In the genomic region with DNA sequence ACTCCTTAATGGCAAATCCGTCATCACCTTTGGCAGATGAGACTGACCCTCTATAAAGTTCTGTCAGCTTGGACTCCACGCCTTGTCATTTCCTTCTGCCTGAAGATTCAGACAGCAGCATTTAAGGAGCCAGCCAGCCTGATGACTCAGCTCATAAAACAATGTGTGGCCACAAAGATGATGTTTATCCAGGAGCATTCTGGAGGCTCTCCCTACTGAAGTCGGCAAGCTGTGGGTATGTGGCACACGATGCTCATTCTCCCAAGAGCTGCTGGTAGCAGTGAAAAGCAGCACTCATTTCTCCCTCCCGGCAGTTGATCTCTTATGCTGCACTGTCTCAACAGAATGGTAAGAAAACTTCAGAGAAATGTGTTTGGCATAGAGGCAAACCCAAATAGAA, we compare ENCODE assay signal across 27 mouse cellular contexts. TPM values are rescaled to one million over a fixed set of nuclear protein-coding genes. Genes with fewer than 3 reads are reported as not detected.
DNase-seq lines count a peak whose midpoint lies in the region; ATAC-seq and TF ChIP-seq lines count a peak whose summit lies in the region.
"Had no signal": no experiment of that assay in that cellular context is flagged by ENCODE, and none has a peak within 500 bp of the region (broad histone marks: within the 10 kb centered on the region; RNA-seq: fewer than 3 reads in every experiment).

No protein-coding gene starts in this region.

- no peaks in the 10 kb centered on the region for H3K9me3 ChIP-seq in stomach, postnatal 0 days (ENCODE audit: control insufficient read depth, low read length)
- no peaks in the 10 kb centered on the region for H3K9me3 ChIP-seq in hindbrain, embryonic 13.5 days
- H3K9me3 ChIP-seq: forebrain, embryonic 13.5 days; heart, embryonic 12.5 days; kidney, embryonic 15.5 days; liver, embryonic 13.5 days; megakaryocyte, embryonic 14.5 days; midbrain, embryonic 15.5 days; neural tube, embryonic 15.5 days had no signal

- intact Hi-C loops in left cerebral cortex, adult 2 months (cut with DNase I): loop anchor here (2.0 to 5.0 kb wide), 2 partner anchors 24 to 102 kb away; a partner anchor contains a TSS

- H3K27me3 ChIP-seq in stomach, postnatal 0 days (ENCODE audit: control insufficient read depth, insufficient read depth, low read length): peaks cover 22% of the 10 kb centered on the region
- peaks cover 52% of the 10 kb centered on the region for H3K27me3 ChIP-seq in hindbrain, embryonic 13.5 days

- no peak for TF ChIP-seq POLR2A in bone marrow macrophage, adult 2 months (IDR thresholded peaks at IDR 0.05; ENCODE audit: borderline replicate concordance, low read depth, low read length)

- peak overlapping the region; percentile 72 for H3K27ac ChIP-seq in left cerebral cortex, adult 2 months
- H3K27ac ChIP-seq in bone marrow macrophage, adult 2 months (ENCODE audit: insufficient read depth, low read depth, low read length): peak overlapping the region; percentile 33; the same call in 1 of the 2 replicates
- no peak overlapping the region for H3K27ac ChIP-seq in stomach, postnatal 0 days (replicated peaks)
- no peak overlapping the region for H3K27ac ChIP-seq in hindbrain, embryonic 13.5 days
- H3K27ac ChIP-seq: forebrain, embryonic 13.5 days; gastrocnemius, adult 2 months; kidney, embryonic 15.5 days; liver, embryonic 13.5 days; midbrain, embryonic 15.5 days; neural tube, embryonic 15.5 days had no signal

- ATAC-seq in stomach, postnatal 0 days (ENCODE audit: low FRiP score, low TSS enrichment): no peak
- ATAC-seq in hindbrain, embryonic 13.5 days (ENCODE audit: low FRiP score): no peak
- ATAC-seq: activated CD4-positive, CD25-positive, alpha-beta regulatory T cell, adult 4 months; forebrain, embryonic 13.5 days; intestine, postnatal 0 days; midbrain, embryonic 15.5 days had no signal

- H3K4me1 ChIP-seq in bone marrow macrophage, adult 2 months (ENCODE audit: control insufficient read depth, insufficient read depth, low read length): peaks cover 34% of the 10 kb centered on the region
- H3K4me1 ChIP-seq in stomach, postnatal 0 days (replicated peaks; ENCODE audit: control insufficient read depth, insufficient read depth): 0 out of 2 replicates have a peak, but pooled peaks cover 3% of the 10 kb centered on the region
- peaks cover 8% of the 10 kb centered on the region for H3K4me1 ChIP-seq in hindbrain, embryonic 13.5 days (replicated peaks)

- no peak overlapping the region for H3K9ac ChIP-seq in stomach, postnatal 0 days (ENCODE audit: low read length)
- no peak overlapping the region for H3K9ac ChIP-seq in hindbrain, embryonic 13.5 days
- H3K9ac ChIP-seq: forebrain, embryonic 13.5 days; heart, embryonic 12.5 days; kidney, embryonic 15.5 days; liver, embryonic 13.5 days; lung, embryonic 14.5 days; midbrain, embryonic 15.5 days; neural tube, embryonic 15.5 days had no signal

- TF ChIP-seq EP300 in stomach, postnatal 0 days (optimal IDR thresholded peaks at IDR 0.05): no peak

- H3K4me3 ChIP-seq in left cerebral cortex, adult 2 months: no peak overlapping the region
- no peak overlapping the region for H3K4me3 ChIP-seq in bone marrow macrophage, adult 2 months (ENCODE audit: insufficient read depth, low read length)
- no peak overlapping the region for H3K4me3 ChIP-seq in stomach, postnatal 0 days (ENCODE audit: low read depth, low read length)
- H3K4me3 ChIP-seq in hindbrain, embryonic 13.5 days: no peak overlapping the region
- H3K4me3 ChIP-seq: forebrain, embryonic 13.5 days; gastrocnemius, adult 2 months; heart, embryonic 12.5 days; kidney, embryonic 15.5 days; liver, embryonic 13.5 days; megakaryocyte, embryonic 14.5 days; midbrain, embryonic 15.5 days; neural tube, embryonic 15.5 days had no signal

- H3K4me2 ChIP-seq in stomach, postnatal 0 days (replicated peaks; ENCODE audit: low read depth): no peak overlapping the region
- no peak overlapping the region for H3K4me2 ChIP-seq in hindbrain, embryonic 13.5 days
- H3K4me2 ChIP-seq: forebrain, embryonic 13.5 days; heart, embryonic 12.5 days; kidney, embryonic 15.5 days; liver, embryonic 13.5 days; lung, embryonic 14.5 days; midbrain, embryonic 15.5 days; neural tube, embryonic 15.5 days had no signal

- WGBS in stomach, postnatal 0 days: 43% methylated on average over 5 of the region's 5 CpGs
- WGBS in hindbrain, embryonic 13.5 days: 67% methylated on average over 5 of the region's 5 CpGs

- DNase-seq in left cerebral cortex, adult 2 months (ENCODE audit: extremely low spot score in 1 of 2, low spot score in 2 of 2): peak in 1 of 2 experiments; percentile 18
- no peak for DNase-seq in left cerebral cortex, adult 11 months (ENCODE audit: low spot score)
- DNase-seq in 3134 (ENCODE audit: extremely low read depth, insufficient read length, low spot score) (peak; percentile 48), 3T3-L1 (ENCODE audit: low read depth, low spot score) (peak; percentile 90)
- DNase-seq in stomach, postnatal 0 days (ENCODE audit: low spot score): no peak
- no peak for DNase-seq in cerebellum, postnatal 10 days
- DNase-seq: adrenal gland, adult 8-10 months; cerebellum, adult 2 months; cerebellum, postnatal 36 days; gastrocnemius, adult 2 months; heart, postnatal 10 days; kidney, postnatal 4 days; layer of hippocampus, adult 9-11 months; liver, embryonic 13.5 days; lung, embryonic 14.5 days; right cerebral cortex, postnatal 4 days; thymus, postnatal 25 days had no signal

- no peak for TF ChIP-seq CTCF in left cerebral cortex, adult 2 months (IDR thresholded peaks at IDR 0.05)
- no peak for TF ChIP-seq CTCF in bone marrow macrophage, adult 2 months (IDR thresholded peaks at IDR 0.05; ENCODE audit: low read depth, low read length)
- TF ChIP-seq CTCF in stomach, postnatal 0 days (IDR thresholded peaks at IDR 0.05; ENCODE audit: low read depth): no peak

- H3K36me3 ChIP-seq in stomach, postnatal 0 days (ENCODE audit: control insufficient read depth, insufficient read depth, low read length): no peaks in the 10 kb centered on the region
- no peaks in the 10 kb centered on the region for H3K36me3 ChIP-seq in hindbrain, embryonic 13.5 days
- H3K36me3 ChIP-seq: heart, embryonic 12.5 days; kidney, embryonic 15.5 days; liver, embryonic 13.5 days; midbrain, embryonic 15.5 days; neural tube, embryonic 15.5 days had no signal

RNA-seq across cellular contexts. Expression of a gene that starts 3.6 kb away (rescaled TPM):
- total RNA-seq in left cerebral cortex, adult 2 months (2021): 100 to 1,000 TPM; 216 to 221 TPM
- 0.16 TPM in 1 of 2 replicates, not detected in the other for polyA plus RNA-seq in bone marrow macrophage, adult 2 months (2012; ENCODE audit: insufficient read depth, insufficient read length, missing spikeins)
- polyA plus RNA-seq in stomach, postnatal 0 days (2015; fragmentation: Nextera tagmentation; extraction: Ambion mirVana): 0.93 and 1.9 TPM in 2 replicates
- polyA plus RNA-seq in hindbrain, embryonic 13.5 days (2015; fragmentation: Nextera tagmentation; extraction: Ambion mirVana): 18.7 and 23.4 TPM in 2 replicates
- total RNA-seq: gastrocnemius, adult 2 months had no signal

RNA-seq across cellular contexts. Expression of a gene that starts 54.4 kb away (rescaled TPM):
- total RNA-seq in left cerebral cortex, adult 2 months (2021): 1 to 10 TPM; 3.4 to 3.5 TPM
- polyA plus RNA-seq in bone marrow macrophage, adult 2 months (2012; ENCODE audit: insufficient read depth, insufficient read length, missing spikeins): 51.9 and 53.6 TPM in 2 replicates
- polyA plus RNA-seq in stomach, postnatal 0 days (2015; fragmentation: Nextera tagmentation; extraction: Ambion mirVana): 32.0 and 37.4 TPM in 2 replicates
- polyA plus RNA-seq in hindbrain, embryonic 13.5 days (2015; fragmentation: Nextera tagmentation; extraction: Ambion mirVana): 2.8 and 3.7 TPM in 2 replicates

Comparison
In these comparisons a context has a peak if more than half of its experiments do, and no peak if none do; other contexts are left out.
1. DNase-seq: peak in 3134 (single experiment) and 3T3-L1 (single experiment); none in left cerebral cortex, adult 11 months (single experiment), stomach, postnatal 0 days (single experiment) and cerebellum, postnatal 10 days (0 of 2).
2. H3K27ac ChIP-seq: peak in left cerebral cortex, adult 2 months (single experiment) and bone marrow macrophage, adult 2 months (single experiment); none in stomach, postnatal 0 days (single experiment) and hindbrain, embryonic 13.5 days (single experiment).